Mouse (Mus musculus): ENCODE data around the gene Il27. TPM values are rescaled to one million over a fixed set of nuclear protein-coding genes. Genes with fewer than 3 reads are reported as not detected.

The Il27 gene
- total and polyA plus RNA-seq, 3 experiments, result not detected

GRCm38 (mm10) chr7:126545631-126546030 lies 49.1 kb downstream of the Il27 start:
- peak in 1 of 2 experiments; percentile 7 for DNase-seq
- Histone ChIP-seq H3K36me3 (ENCODE audit: control insufficient read depth, insufficient read depth, low read length) (no peaks in the 10 kb centered on the region; the same call in none of the 2 replicates), H3K9ac (ENCODE audit: low read depth, low read length) (no peak overlapping the region), H3K4me1 (ENCODE audit: control insufficient read depth, insufficient read depth, low read length) (no peaks in the 10 kb centered on the region), H3K27ac (no peak overlapping the region), H3K27me3 (ENCODE audit: control insufficient read depth, insufficient read depth, low read length) (no peaks in the 10 kb centered on the region), H3K4me3 (no peak overlapping the region), H3K79me2 (replicated peaks; ENCODE audit: control insufficient read depth, insufficient read depth, low read length) (no peaks in the 10 kb centered on the region)
- TF ChIP-seq EP300 (IDR thresholded peaks at IDR 0.05; ENCODE audit: insufficient read depth, low read depth, low read length) (no peak), CTCF (IDR thresholded peaks at IDR 0.05) (no peak), POLR2A (IDR thresholded peaks at IDR 0.05; ENCODE audit: insufficient read depth, low read depth, low read length) (no peak)
- 71% methylated on average over 2 of the region's 2 CpGs for WGBS
- intact Hi-C loops (cut with DNase I), result no loop called here

GRCm38 (mm10) chr7:126541661-126542060 lies 53.1 kb downstream of the Il27 start:
- no peak for DNase-seq
- TF ChIP-seq EP300 (IDR thresholded peaks at IDR 0.05; ENCODE audit: insufficient read depth, low read depth, low read length) (no peak), CTCF (IDR thresholded peaks at IDR 0.05) (no peak), POLR2A (IDR thresholded peaks at IDR 0.05; ENCODE audit: insufficient read depth, low read depth, low read length) (no peak)
- Histone ChIP-seq H3K27me3 (ENCODE audit: control insufficient read depth, insufficient read depth, low read length) (no peaks in the 10 kb centered on the region), H3K4me3 (no peak overlapping the region), H3K79me2 (replicated peaks; ENCODE audit: control insufficient read depth, insufficient read depth, low read length) (no peaks in the 10 kb centered on the region), H3K36me3 (ENCODE audit: control insufficient read depth, insufficient read depth, low read length) (no peaks in the 10 kb centered on the region; the same call in 1 of the 2 replicates), H3K9ac (ENCODE audit: low read depth, low read length) (no peak overlapping the region), H3K4me1 (ENCODE audit: control insufficient read depth, insufficient read depth, low read length) (no peaks in the 10 kb centered on the region), H3K27ac (no peak overlapping the region)
- intact Hi-C loops (cut with DNase I), result no loop called here
- WGBS, result 78% methylated on average over 1 of the region's 1 CpGs

Small RNA genes within 50 kb of the gene (microRNA-seq; reads per million reads assigned to microRNA genes)
- gene Mir7059, result 0.77 to 2.8 reads per million in 2 experiments

Other genes starting within 250 kb of the Il27 start
- gene Lat, start 225.4 kb downstream of the Il27 start, total RNA-seq (2021), result 1 to 10 TPM in 1 of 2 experiments, under 1 TPM in 1; 0.34 to 1.8 TPM
- 1.3 and 4.4 TPM in 2 replicates for gene Lat, start 225.4 kb downstream of the Il27 start, polyA plus RNA-seq (2012; rRNA removed)
- gene Spns1, start 217.5 kb downstream of the Il27 start, total RNA-seq (2021), result 10 to 100 TPM; 22.3 to 31.9 TPM
- 57.5 and 68.8 TPM in 2 replicates for gene Spns1, start 217.5 kb downstream of the Il27 start, polyA plus RNA-seq (2012; rRNA removed)
- gene Nfatc2ip, start 198.2 kb downstream of the Il27 start, total RNA-seq (2021), result 1 to 10 TPM; 4.0 to 4.9 TPM
- gene Nfatc2ip, start 198.2 kb downstream of the Il27 start, polyA plus RNA-seq (2012; rRNA removed), result 3.0 and 5.6 TPM in 2 replicates
- gene Cd19, start 180.1 kb downstream of the Il27 start, total RNA-seq (2021), result 1 to 10 TPM in 1 of 2 experiments, under 1 TPM in 1; 0.37 to 1.9 TPM
- gene Cd19, start 180.1 kb downstream of the Il27 start, polyA plus RNA-seq (2012; rRNA removed), result 2.1 and 4.6 TPM in 2 replicates
- 1 to 10 TPM; 5.3 to 6.3 TPM for gene Rabep2, start 166.2 kb downstream of the Il27 start, total RNA-seq (2021)
- 8.1 and 9.2 TPM in 2 replicates for gene Rabep2, start 166.2 kb downstream of the Il27 start, polyA plus RNA-seq (2012; rRNA removed)
- gene Atp2a1, start 131.8 kb downstream of the Il27 start, total RNA-seq (2021), result 1 to 10 TPM; 1.1 to 1.3 TPM
- 5.7 and 6.6 TPM in 2 replicates for gene Atp2a1, start 131.8 kb downstream of the Il27 start, polyA plus RNA-seq (2012; rRNA removed)
- 10 to 100 TPM; 42.5 to 46.1 TPM for gene Sh2b1, start 119.5 kb downstream of the Il27 start, total RNA-seq (2021)
- 58.2 and 59.2 TPM in 2 replicates for gene Sh2b1, start 119.5 kb downstream of the Il27 start, polyA plus RNA-seq (2012; rRNA removed)
- 100 to 1,000 TPM; 271 to 314 TPM for gene Tufm, start 107.6 kb downstream of the Il27 start, total RNA-seq (2021)
- 288 and 353 TPM in 2 replicates for gene Tufm, start 107.6 kb downstream of the Il27 start, polyA plus RNA-seq (2012; rRNA removed)
- gene Atxn2l, start 91.5 kb downstream of the Il27 start, total RNA-seq (2021), result 10 to 100 TPM; 34.0 to 37.6 TPM
- 48.1 and 66.7 TPM in 2 replicates for gene Atxn2l, start 91.5 kb downstream of the Il27 start, polyA plus RNA-seq (2012; rRNA removed)
- 100 to 1,000 TPM; 133 to 159 TPM for gene Eif3c, start 28.5 kb downstream of the Il27 start, total RNA-seq (2021)
- 59.3 and 72.6 TPM in 2 replicates for gene Eif3c, start 28.5 kb downstream of the Il27 start, polyA plus RNA-seq (2012; rRNA removed)
- under 1 TPM; 0.32 to 0.39 TPM for gene Apobr, start 10.0 kb downstream of the Il27 start, total RNA-seq (2021)
- gene Apobr, start 10.0 kb downstream of the Il27 start, polyA plus RNA-seq (2012; rRNA removed), result 0.47 and 1.1 TPM in 2 replicates
- gene Cln3, start 9.1 kb downstream of the Il27 start, total RNA-seq (2021), result 10 to 100 TPM; 12.8 to 12.9 TPM
- gene Cln3, start 9.1 kb downstream of the Il27 start, polyA plus RNA-seq (2012; rRNA removed), result 30.0 and 33.2 TPM in 2 replicates
- 1 to 10 TPM; 4.8 to 6.5 TPM for gene Nupr1, start 35.9 kb upstream of the Il27 start, total RNA-seq (2021)
- 10.5 and 13.9 TPM in 2 replicates for gene Nupr1, start 35.9 kb upstream of the Il27 start, polyA plus RNA-seq (2012; rRNA removed)
- 10 to 100 TPM; 21.6 to 23.4 TPM for gene Sgf29, start 54.4 kb upstream of the Il27 start, total RNA-seq (2021)
- 23.7 and 25.5 TPM in 2 replicates for gene Sgf29, start 54.4 kb upstream of the Il27 start, polyA plus RNA-seq (2012; rRNA removed)
- 10 to 100 TPM; 34.1 to 34.3 TPM for gene Sult1a1, start 81.5 kb upstream of the Il27 start, total RNA-seq (2021)
- 53.6 and 56.6 TPM in 2 replicates for gene Sult1a1, start 81.5 kb upstream of the Il27 start, polyA plus RNA-seq (2012; rRNA removed)
- gene Bola2, start 100.5 kb upstream of the Il27 start, total RNA-seq (2021), result 10 to 100 TPM; 49.7 to 63.7 TPM
- 25.9 and 29.1 TPM in 2 replicates for gene Bola2, start 100.5 kb upstream of the Il27 start, polyA plus RNA-seq (2012; rRNA removed)
- 1 to 10 TPM; 3.6 to 3.9 TPM for gene Slx1b, start 100.8 kb upstream of the Il27 start, total RNA-seq (2021)
- gene Slx1b, start 100.8 kb upstream of the Il27 start, polyA plus RNA-seq (2012; rRNA removed), result 7.8 and 10.3 TPM in 2 replicates
- gene Coro1a, start 112.8 kb upstream of the Il27 start, total RNA-seq (2021), result 10 to 100 TPM in 1 of 2 experiments, 1 to 10 TPM in 1; 9.8 to 12.1 TPM
- gene Coro1a, start 112.8 kb upstream of the Il27 start, polyA plus RNA-seq (2012; rRNA removed), result 22.2 and 33.7 TPM in 2 replicates
- 10 to 100 TPM; 45.9 to 53.1 TPM for gene Mapk3, start 164.7 kb upstream of the Il27 start, total RNA-seq (2021)
- gene Mapk3, start 164.7 kb upstream of the Il27 start, polyA plus RNA-seq (2012; rRNA removed), result 111 and 120 TPM in 2 replicates
- gene Gdpd3, start 171.4 kb upstream of the Il27 start, total RNA-seq (2021), result 1 to 10 TPM; 1.3 TPM
- gene Gdpd3, start 171.4 kb upstream of the Il27 start, polyA plus RNA-seq (2012; rRNA removed), result 4.3 and 75.7 TPM in 2 replicates
- 10 to 100 TPM; 60.2 to 89.9 TPM for gene Ypel3, start 182.0 kb upstream of the Il27 start, total RNA-seq (2021)
- 115 and 144 TPM in 2 replicates for gene Ypel3, start 182.0 kb upstream of the Il27 start, polyA plus RNA-seq (2012; rRNA removed)
- under 1 TPM; 0.44 to 0.66 TPM for gene Tbx6, start 186.5 kb upstream of the Il27 start, total RNA-seq (2021)
- gene Tbx6, start 186.5 kb upstream of the Il27 start, polyA plus RNA-seq (2012; rRNA removed), result 2.3 and 2.9 TPM in 2 replicates
- gene Ppp4c, start 197.6 kb upstream of the Il27 start, total RNA-seq (2021), result 10 to 100 TPM; 31.8 to 31.9 TPM
- 65.6 and 99.5 TPM in 2 replicates for gene Ppp4c, start 197.6 kb upstream of the Il27 start, polyA plus RNA-seq (2012; rRNA removed)
- 1 to 10 TPM; 7.4 to 8.8 TPM for gene Fam57b, start 202.7 kb upstream of the Il27 start, total RNA-seq (2021)
- gene Fam57b, start 202.7 kb upstream of the Il27 start, polyA plus RNA-seq (2012; rRNA removed), result 9.0 and 12.8 TPM in 2 replicates
- gene 4930451I11Rik, start 236.7 kb upstream of the Il27 start, total RNA-seq (2021), result not detected
- not detected in 2 replicates for gene 4930451I11Rik, start 236.7 kb upstream of the Il27 start, polyA plus RNA-seq (2012; rRNA removed)

All from heart, adult 2 months (tissue).